Mouse (Mus musculus): Measurements from ENCODE around the gene Sftpd. TPM values are rescaled to one million over a fixed set of nuclear protein-coding genes. Genes with fewer than 3 reads are reported as not detected.

Sftpd gene
- total and polyA plus RNA-seq, 2 experiments: 0.28 TPM; not detected in 1

DNA sequence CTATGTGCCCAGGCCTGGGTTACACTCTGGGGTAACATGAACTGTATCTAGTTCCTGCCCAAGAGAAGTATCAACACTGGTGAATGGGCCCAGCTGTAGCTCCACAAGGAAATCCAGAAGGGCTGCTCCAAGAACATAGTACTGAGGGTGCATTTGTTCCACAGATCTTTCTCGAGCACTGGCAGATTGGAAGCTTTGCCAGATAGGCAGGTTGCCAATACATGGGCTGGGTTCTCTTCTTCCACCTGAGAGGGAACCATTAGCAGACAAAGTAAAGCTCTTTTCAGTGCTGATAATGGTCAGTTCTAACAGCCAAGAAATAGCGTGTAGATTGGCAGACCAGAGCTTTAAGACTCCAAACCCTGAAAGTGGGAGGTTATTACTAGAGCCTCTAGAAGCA is 37.6 kb downstream of the Sftpd start:
- TF ChIP-seq POLR2A (IDR thresholded peaks at IDR 0.05; ENCODE audit: extremely low read depth, insufficient read depth, low read length) (no peak), CTCF (IDR thresholded peaks at IDR 0.05; ENCODE audit: low read depth, low read length) (no peak)
- DNase-seq (ENCODE audit: extremely low read depth, low read depth, low spot score): peak; percentile 29

DNA sequence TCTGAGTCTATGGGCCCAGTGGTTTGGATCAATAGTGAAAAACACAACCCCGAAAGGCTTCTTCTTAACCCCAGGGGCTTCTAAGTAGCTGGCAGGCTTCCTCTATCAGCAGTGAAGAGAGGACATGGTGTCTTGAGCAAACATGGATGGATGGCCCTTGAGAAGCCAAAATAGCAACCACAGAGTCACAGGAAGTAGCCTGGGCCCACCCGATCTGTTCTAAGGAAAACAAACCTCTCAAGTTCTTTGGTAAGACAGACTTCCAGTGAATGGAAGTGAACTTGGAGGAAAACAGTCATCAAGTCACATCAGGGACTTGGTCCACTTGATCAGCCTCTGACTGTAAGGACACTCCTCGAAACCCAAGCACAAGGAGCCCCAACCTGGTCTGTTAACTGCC is 38.0 kb downstream of the Sftpd start:
- 92% methylated on average over 3 of the region's 3 CpGs for WGBS
- DNase-seq (ENCODE audit: extremely low read depth, low read depth, low spot score): no peak

More for the DNA sequence above, 37.6 kb downstream of the Sftpd start:
- no peaks in the 10 kb centered on the region for H3K27me3 ChIP-seq (ENCODE audit: control insufficient read depth, insufficient read depth, low read length)
- H3K9ac ChIP-seq (ENCODE audit: low read depth, low read length): no peak overlapping the region
- peaks cover 5% of the 10 kb centered on the region for H3K4me1 ChIP-seq (ENCODE audit: control insufficient read depth, insufficient read depth, low read length)
- H3K36me3 ChIP-seq (ENCODE audit: control insufficient read depth, insufficient read depth, low read length): no peaks in the 10 kb centered on the region
- H3K27ac ChIP-seq (replicated peaks; ENCODE audit: insufficient read depth, low read depth, low read length): no peak overlapping the region
- WGBS: 51% methylated on average over 2 of the region's 2 CpGs
- H3K4me3 ChIP-seq (ENCODE audit: insufficient read depth, low read depth, low read length): no peak overlapping the region
- peaks cover 3% of the 10 kb centered on the region; the same call in 1 of the 2 replicates for H3K79me2 ChIP-seq (ENCODE audit: control insufficient read depth, insufficient read depth, low read length)

DNA sequence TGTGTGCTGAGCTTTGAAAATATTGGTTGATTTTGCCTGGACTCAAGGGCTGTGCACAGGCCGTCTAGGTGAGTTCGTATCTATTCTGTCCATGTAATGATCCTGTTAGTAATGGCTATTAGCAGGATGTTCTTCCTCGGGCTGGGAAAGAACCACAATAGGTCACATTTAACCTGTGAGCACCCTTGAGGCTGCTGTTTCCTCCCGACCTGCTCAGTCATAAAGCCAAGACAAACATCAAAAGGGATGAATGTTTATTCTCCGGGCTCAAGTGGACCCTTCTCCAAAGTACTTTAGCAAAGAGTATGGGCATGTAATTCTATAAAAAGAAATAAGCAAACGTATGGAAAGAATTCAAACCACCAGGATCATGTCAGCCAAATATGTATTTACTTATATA is 38.9 kb downstream of the Sftpd start:
- Histone ChIP-seq H3K27ac (replicated peaks; ENCODE audit: insufficient read depth, low read depth, low read length) (no peak overlapping the region), H3K9ac (ENCODE audit: low read depth, low read length) (no peak overlapping the region), H3K4me1 (ENCODE audit: control insufficient read depth, insufficient read depth, low read length) (peaks cover 8% of the 10 kb centered on the region), H3K4me3 (ENCODE audit: insufficient read depth, low read depth, low read length) (no peak overlapping the region), H3K27me3 (ENCODE audit: control insufficient read depth, insufficient read depth, low read length) (no peaks in the 10 kb centered on the region), H3K79me2 (ENCODE audit: control insufficient read depth, insufficient read depth, low read length) (no peaks in the 10 kb centered on the region), H3K36me3 (ENCODE audit: control insufficient read depth, insufficient read depth, low read length) (no peaks in the 10 kb centered on the region)
- WGBS: 54% methylated on average over 6 of the region's 6 CpGs
- DNase-seq (ENCODE audit: extremely low read depth, low read depth, low spot score): no peak
- TF ChIP-seq POLR2A (IDR thresholded peaks at IDR 0.05; ENCODE audit: extremely low read depth, insufficient read depth, low read length) (no peak), CTCF (IDR thresholded peaks at IDR 0.05; ENCODE audit: low read depth, low read length) (no peak)

More for the DNA sequence above, 38.0 kb downstream of the Sftpd start:
- H3K4me1 ChIP-seq (ENCODE audit: control insufficient read depth, insufficient read depth, low read length): peaks cover 5% of the 10 kb centered on the region
- H3K9ac ChIP-seq (ENCODE audit: low read depth, low read length): no peak overlapping the region
- H3K36me3 ChIP-seq (ENCODE audit: control insufficient read depth, insufficient read depth, low read length): no peaks in the 10 kb centered on the region
- no peak overlapping the region for H3K27ac ChIP-seq (replicated peaks; ENCODE audit: insufficient read depth, low read depth, low read length)
- no peak overlapping the region for H3K4me3 ChIP-seq (ENCODE audit: insufficient read depth, low read depth, low read length)
- 0 out of 2 replicates have a peak, but pooled peaks cover 1% of the 10 kb centered on the region for H3K79me2 ChIP-seq (ENCODE audit: control insufficient read depth, insufficient read depth, low read length)
- no peaks in the 10 kb centered on the region for H3K27me3 ChIP-seq (ENCODE audit: control insufficient read depth, insufficient read depth, low read length)
- TF ChIP-seq POLR2A (IDR thresholded peaks at IDR 0.05; ENCODE audit: extremely low read depth, insufficient read depth, low read length) (no peak), CTCF (IDR thresholded peaks at IDR 0.05; ENCODE audit: low read depth, low read length) (no peak)

DNA sequence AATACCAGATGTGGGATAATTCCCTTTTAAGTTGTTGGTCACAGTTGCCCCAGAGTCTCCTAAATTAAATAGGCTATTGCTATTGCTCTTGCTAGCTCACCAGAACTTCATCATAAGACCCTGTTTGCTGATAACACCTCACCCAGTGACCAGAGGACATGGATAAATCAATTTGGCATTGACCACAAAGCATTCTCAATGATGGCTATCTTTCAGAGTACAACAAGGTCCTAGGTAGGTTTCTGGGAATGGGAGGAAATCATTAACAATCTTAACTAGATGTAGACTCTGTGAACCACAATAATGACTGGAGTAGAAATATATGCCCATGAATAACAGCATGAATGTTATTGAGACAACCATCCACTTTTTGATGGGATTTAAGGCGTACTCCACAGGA is 44.3 kb downstream of the Sftpd start:
- Histone ChIP-seq H3K79me2 (ENCODE audit: control insufficient read depth, insufficient read depth, low read length) (no peaks in the 10 kb centered on the region), H3K27ac (replicated peaks; ENCODE audit: insufficient read depth, low read depth, low read length) (peak overlapping the region; percentile 94; the same call in 1 of the 2 replicates), H3K4me3 (ENCODE audit: insufficient read depth, low read depth, low read length) (no peak overlapping the region), H3K9ac (ENCODE audit: low read depth, low read length) (no peak overlapping the region), H3K36me3 (ENCODE audit: control insufficient read depth, insufficient read depth, low read length) (no peaks in the 10 kb centered on the region), H3K27me3 (ENCODE audit: control insufficient read depth, insufficient read depth, low read length) (no peaks in the 10 kb centered on the region), H3K4me1 (ENCODE audit: control insufficient read depth, insufficient read depth, low read length) (peaks cover 9% of the 10 kb centered on the region)
- DNase-seq (ENCODE audit: extremely low read depth, low read depth, low spot score): peak; percentile 96
- TF ChIP-seq CTCF (IDR thresholded peaks at IDR 0.05; ENCODE audit: low read depth, low read length): no peak
- no peak for TF ChIP-seq POLR2A (IDR thresholded peaks at IDR 0.05; ENCODE audit: extremely low read depth, insufficient read depth, low read length)
- WGBS: 79% methylated on average over 1 of the region's 1 CpGs

DNA sequence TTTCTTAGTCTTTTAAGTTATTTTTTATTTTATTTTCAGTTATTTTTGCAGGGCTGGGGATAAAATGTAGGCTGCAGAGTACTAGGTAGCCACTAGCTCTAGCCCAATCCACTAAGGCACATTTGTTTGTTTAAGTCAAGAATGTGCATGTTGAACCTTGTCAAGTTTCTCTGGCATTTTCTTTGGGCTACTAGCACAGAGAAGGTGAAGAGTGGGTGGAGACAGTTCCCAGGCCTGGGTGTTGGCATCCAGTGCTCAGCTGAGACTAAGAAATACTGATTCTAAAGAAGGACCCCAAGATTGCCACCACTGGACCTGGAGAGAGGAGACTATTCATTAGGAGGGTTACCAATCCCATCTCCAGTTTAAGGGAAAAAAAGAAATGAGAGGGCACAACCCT is 47.9 kb downstream of the Sftpd start:
- Histone ChIP-seq H3K4me1 (ENCODE audit: control insufficient read depth, insufficient read depth, low read length) (peaks cover 9% of the 10 kb centered on the region), H3K36me3 (ENCODE audit: control insufficient read depth, insufficient read depth, low read length) (no peaks in the 10 kb centered on the region), H3K79me2 (ENCODE audit: control insufficient read depth, insufficient read depth, low read length) (no peaks in the 10 kb centered on the region), H3K27me3 (ENCODE audit: control insufficient read depth, insufficient read depth, low read length) (no peaks in the 10 kb centered on the region), H3K9ac (ENCODE audit: low read depth, low read length) (no peak overlapping the region), H3K4me3 (ENCODE audit: insufficient read depth, low read depth, low read length) (no peak overlapping the region), H3K27ac (replicated peaks; ENCODE audit: insufficient read depth, low read depth, low read length) (no peak overlapping the region)
- DNase-seq (ENCODE audit: extremely low read depth, low read depth, low spot score): no peak
- TF ChIP-seq POLR2A (IDR thresholded peaks at IDR 0.05; ENCODE audit: extremely low read depth, insufficient read depth, low read length): no peak
- TF ChIP-seq CTCF (IDR thresholded peaks at IDR 0.05; ENCODE audit: low read depth, low read length): no peak

DNA sequence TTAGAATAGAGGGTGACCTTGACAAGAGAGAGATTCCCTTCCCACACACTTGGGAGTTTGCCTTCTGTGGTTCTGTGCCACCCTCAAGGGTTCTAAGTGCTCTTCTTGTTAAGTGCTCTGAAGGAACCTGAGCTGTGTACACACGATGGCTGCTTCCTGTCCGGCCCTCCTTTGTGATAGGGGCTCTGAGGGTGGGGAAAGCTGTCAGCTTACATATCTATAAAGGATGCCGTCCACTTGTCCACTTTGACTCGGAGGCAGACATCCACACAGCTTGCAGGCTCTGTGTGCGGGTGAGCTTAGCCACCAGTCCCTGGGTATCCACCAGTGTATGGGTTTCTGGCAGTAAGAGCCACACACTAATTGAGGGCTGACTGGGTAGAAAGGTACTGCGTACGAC is 53.4 kb downstream of the Sftpd start, which contains the start of gene Sftpa1:
Gene Sftpa1 (plus strand): TSS at position 243 of the 400 bp plus-strand sequence.
- DNase-seq (ENCODE audit: extremely low read depth, low read depth, low spot score): no peak
- Histone ChIP-seq H3K36me3 (ENCODE audit: control insufficient read depth, insufficient read depth, low read length) (no peaks in the 10 kb centered on the region), H3K27ac (replicated peaks; ENCODE audit: insufficient read depth, low read depth, low read length) (no peak within 1 kb of the TSS), H3K4me1 (ENCODE audit: control insufficient read depth, insufficient read depth, low read length) (no peaks in the 10 kb centered on the region), H3K79me2 (ENCODE audit: control insufficient read depth, insufficient read depth, low read length) (no peaks in the 10 kb centered on the region), H3K9ac (ENCODE audit: low read depth, low read length) (no peak within 1 kb of the TSS), H3K4me3 (ENCODE audit: insufficient read depth, low read depth, low read length) (no peak within 1 kb of the TSS), H3K27me3 (ENCODE audit: control insufficient read depth, insufficient read depth, low read length) (no peaks in the 10 kb centered on the region)
- TF ChIP-seq CTCF (IDR thresholded peaks at IDR 0.05; ENCODE audit: low read depth, low read length) (no peak), POLR2A (IDR thresholded peaks at IDR 0.05; ENCODE audit: extremely low read depth, insufficient read depth, low read length) (no peak)
- WGBS: 89% methylated on average over 7 of the region's 7 CpGs

Measured in liver, adult 2 months (tissue).